7 mouse cellular contexts compared by ENCODE assay signal in genomic region chr19:37551040-37551566, GRCm38 (mm10). TPM values are rescaled to one million over a fixed set of nuclear protein-coding genes. Genes with fewer than 3 reads are reported as not detected.
DNase-seq lines count a peak whose midpoint lies in the region; ATAC-seq lines count a peak whose summit lies in the region.

No protein-coding gene starts in this region.

- peak overlapping the region; percentile 95 for H3K4me2 ChIP-seq in lung, embryonic 16.5 days (ENCODE audit: low read depth, low read length)
- H3K4me2 ChIP-seq in limb, embryonic 12.5 days = peak overlapping the region; percentile 98
- peak overlapping the region; percentile 90 for H3K4me2 ChIP-seq in stomach, embryonic 14.5 days (replicated peaks; ENCODE audit: low read depth, low read length)

- H3K9ac ChIP-seq in lung, embryonic 16.5 days (ENCODE audit: low read length) = peak overlapping the region; percentile 86
- peak overlapping the region; percentile 63; the same call in 1 of the 2 replicates for H3K9ac ChIP-seq in limb, embryonic 12.5 days (replicated peaks)
- no peak overlapping the region; the same call in 1 of the 2 replicates for H3K9ac ChIP-seq in stomach, embryonic 14.5 days (replicated peaks; ENCODE audit: low read depth, low read length)

- H3K9me3 ChIP-seq in lung, embryonic 16.5 days (ENCODE audit: control insufficient read depth, low read length) = no peaks in the 10 kb centered on the region
- no peaks in the 10 kb centered on the region for H3K9me3 ChIP-seq in erythroblast, embryonic 14.5 days (ENCODE audit: control insufficient read depth, low read length)
- H3K9me3 ChIP-seq in limb, embryonic 12.5 days = no peaks in the 10 kb centered on the region
- no peaks in the 10 kb centered on the region for H3K9me3 ChIP-seq in stomach, embryonic 14.5 days (ENCODE audit: control insufficient read depth, low read depth, low read length)

- no peaks in the 10 kb centered on the region; the same call in 1 of the 2 replicates for H3K27me3 ChIP-seq in lung, embryonic 16.5 days (ENCODE audit: control insufficient read depth, insufficient read depth, low read depth, low read length)
- peaks cover 8% of the 10 kb centered on the region for H3K27me3 ChIP-seq in erythroblast, embryonic 14.5 days (ENCODE audit: control insufficient read depth)
- H3K27me3 ChIP-seq in limb, embryonic 12.5 days = peaks cover 29% of the 10 kb centered on the region
- H3K27me3 ChIP-seq in stomach, embryonic 14.5 days (ENCODE audit: control insufficient read depth, insufficient read depth, low read length) = no peaks in the 10 kb centered on the region

- no peaks in the 10 kb centered on the region for H3K36me3 ChIP-seq in lung, embryonic 16.5 days (ENCODE audit: control insufficient read depth, insufficient read depth, low read length)
- peaks cover 38% of the 10 kb centered on the region for H3K36me3 ChIP-seq in erythroblast, embryonic 14.5 days (ENCODE audit: control insufficient read depth)
- no peaks in the 10 kb centered on the region for H3K36me3 ChIP-seq in limb, embryonic 12.5 days
- no peaks in the 10 kb centered on the region for H3K36me3 ChIP-seq in stomach, embryonic 14.5 days (ENCODE audit: control insufficient read depth, insufficient read depth, low read length)

- no peak overlapping the region for H3K27ac ChIP-seq in lung, embryonic 16.5 days (ENCODE audit: low read length)
- H3K27ac ChIP-seq in limb, embryonic 12.5 days = no peak overlapping the region
- H3K27ac ChIP-seq in stomach, embryonic 14.5 days (ENCODE audit: low read length) = no peak overlapping the region

- WGBS in lung, embryonic 16.5 days = 18% methylated on average over 8 of the region's 8 CpGs
- 14% methylated on average over 8 of the region's 8 CpGs for WGBS in limb, embryonic 12.5 days
- WGBS in stomach, embryonic 14.5 days = 17% methylated on average over 8 of the region's 8 CpGs

- peak overlapping the region; percentile 81 for H3K4me3 ChIP-seq in lung, embryonic 16.5 days (ENCODE audit: low read length)
- peak overlapping the region; percentile 96 for H3K4me3 ChIP-seq in erythroblast, embryonic 14.5 days (replicated peaks)
- peak overlapping the region; percentile 75 for H3K4me3 ChIP-seq in limb, embryonic 12.5 days (replicated peaks)
- peak overlapping the region; percentile 77 for H3K4me3 ChIP-seq in stomach, embryonic 14.5 days (ENCODE audit: low read depth, low read length)

- H3K4me1 ChIP-seq in lung, embryonic 16.5 days (replicated peaks; ENCODE audit: control insufficient read depth, insufficient read depth, low read length) = peaks cover 4% of the 10 kb centered on the region; the same call in 1 of the 2 replicates
- H3K4me1 ChIP-seq in erythroblast, embryonic 14.5 days (ENCODE audit: control insufficient read depth) = peaks cover 63% of the 10 kb centered on the region
- H3K4me1 ChIP-seq in limb, embryonic 12.5 days (replicated peaks) = peaks cover 8% of the 10 kb centered on the region
- H3K4me1 ChIP-seq in stomach, embryonic 14.5 days (ENCODE audit: control insufficient read depth, insufficient read depth, low read length) = 0 out of 2 replicates have a peak, but pooled peaks cover 3% of the 10 kb centered on the region

- ATAC-seq in lung, embryonic 16.5 days (ENCODE audit: low read depth) = no peak
- 0 out of 2 replicates have a peak, but pooled peaks have one; percentile 20 for ATAC-seq in limb, embryonic 12.5 days (ENCODE audit: insufficient number of reproducible peaks, insufficient read depth, low FRiP score, low TSS enrichment, low read depth)
- no peak for ATAC-seq in stomach, embryonic 14.5 days (ENCODE audit: insufficient number of reproducible peaks, insufficient read depth, low FRiP score, low read depth)

- DNase-seq in lung, postnatal 36 days = no peak
- DNase-seq in adrenal gland, postnatal 4 days (ENCODE audit: low spot score in 2 of 2) = no peak
- no peak for DNase-seq in gastrocnemius, postnatal 4 days (ENCODE audit: low spot score in 2 of 2)

RNA-seq across cellular contexts. Expression of gene Exoc6, which starts 0.9 kb away (rescaled TPM):
- polyA plus RNA-seq in lung, embryonic 16.5 days (2015; fragmentation: Nextera tagmentation; extraction: Ambion mirVana) = 13.2 and 13.7 TPM in 2 replicates
- polyA plus RNA-seq in erythroblast, embryonic 14.5 days (2012) = 0.98 and 1.4 TPM in 2 replicates
- polyA plus RNA-seq in limb, embryonic 12.5 days (2016; fragmentation: Nextera tagmentation; extraction: Ambion mirVana) = 6.7 and 7.4 TPM in 2 replicates
- 12.8 and 13.7 TPM in 2 replicates for polyA plus RNA-seq in stomach, embryonic 14.5 days (2014; fragmentation: Nextera tagmentation; extraction: Ambion mirVana)
- 10 to 100 TPM; 21.3 to 22.3 TPM for total RNA-seq in adrenal gland, postnatal 4 days (2021)
- 10 to 100 TPM; 40.5 to 48.2 TPM for total RNA-seq in gastrocnemius, postnatal 4 days (2021)
